Mouse (Mus musculus) natural killer cell, adult 2 months (primary cell): ENCODE measurements around the gene Vrtn.
A peak's percentile ranks its signal among the peaks of the same experiment; 100 is the strongest.

Source experiments
- DNase-seq, 2 experiments: peaks; one replicate each; pipeline ENCODE4 v3.0.0; 2022; ENCODE audit warnings: low spot score in 2 of 2

Gene Vrtn

GRCm38 (mm10) chr12:84687531-84687930 is 46.7 kb downstream of the Vrtn start:
- DNase-seq: no peak

DNA sequence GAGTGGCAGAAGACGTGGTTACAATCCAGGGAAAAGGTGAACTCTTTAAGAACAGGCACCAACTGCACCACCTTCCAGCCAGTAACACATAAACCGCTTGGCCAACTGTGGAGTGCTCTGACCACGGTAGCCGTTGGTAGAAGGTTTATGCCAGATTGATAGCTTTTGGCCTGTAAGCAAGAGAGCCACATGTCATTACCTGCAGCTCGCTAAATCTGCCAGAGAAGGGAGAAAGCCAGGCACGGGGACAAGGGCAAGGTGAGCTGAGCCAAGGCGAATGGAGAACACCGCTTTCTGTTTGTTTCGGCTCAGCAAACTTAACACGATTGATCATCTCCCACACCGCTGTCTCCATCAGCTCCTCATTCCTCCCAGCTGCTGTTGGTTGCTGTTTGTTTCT is 48.2 kb downstream of the Vrtn start:
- no peak for DNase-seq

DNA sequence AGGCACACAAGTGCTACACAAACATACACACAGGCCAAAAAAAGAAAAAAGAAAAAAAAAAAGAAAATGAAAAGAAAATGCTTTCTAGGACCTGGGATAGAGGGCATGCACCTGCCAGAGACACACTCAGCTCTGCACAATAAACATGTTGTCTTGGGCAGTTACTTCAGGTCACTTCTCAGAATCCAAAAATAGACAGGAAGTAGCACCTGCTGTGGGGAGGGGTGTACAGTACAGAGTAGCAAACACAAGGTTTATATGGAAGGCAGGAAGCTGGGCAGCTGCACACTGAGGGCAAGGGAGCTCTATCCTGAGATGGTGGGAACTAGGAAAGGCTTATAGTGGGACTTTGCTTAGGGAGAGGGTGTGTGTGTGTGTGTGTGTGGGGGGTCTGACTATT is 50.5 kb downstream of the Vrtn start:
- no peak for DNase-seq

DNA sequence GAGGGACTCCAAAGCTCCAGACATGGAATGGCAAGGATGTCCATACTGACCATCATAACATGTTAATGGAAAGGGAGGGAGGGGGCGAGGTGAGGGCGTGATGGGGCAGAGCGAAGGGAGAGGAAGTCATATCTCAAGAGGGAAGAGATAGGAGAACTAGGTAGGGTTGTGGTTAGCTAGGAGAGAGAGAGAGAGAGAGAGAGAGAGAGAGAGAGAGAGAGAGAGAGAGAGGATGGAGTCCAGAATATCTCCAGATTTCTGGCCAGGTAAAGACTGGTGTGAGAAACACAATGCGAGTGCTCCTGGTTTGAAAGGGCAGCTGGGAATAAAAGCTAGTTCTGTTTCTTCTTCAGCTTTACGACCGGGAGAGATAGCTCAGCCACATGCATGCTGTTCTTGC is 51.3 kb downstream of the Vrtn start:
- DNase-seq: no peak

GRCm38 (mm10) chr12:84698319-84699081 is 57.7 kb downstream of the Vrtn start, which contains the start of gene Syndig1l:
Gene Syndig1l, minus strand, starts transcription at chr12:84698831.
- peak in 1 of 2 experiments; percentile 31 for DNase-seq
